Mouse (Mus musculus) cerebellum, postnatal 14 days (tissue): ENCODE measurements around the gene Pafah2.

Experiments used
- DNase-seq, 2 experiments: peaks; one replicate each; pipeline ENCODE4 v3.0.0; 2021; ENCODE audit warnings: mixed read lengths in 2 of 2

Pafah2 gene

GRCm38 (mm10) chr4:134430381-134431004 is 34.4 kb downstream of the Pafah2 start:
- DNase-seq = peak; percentile 87 to 88

DNA sequence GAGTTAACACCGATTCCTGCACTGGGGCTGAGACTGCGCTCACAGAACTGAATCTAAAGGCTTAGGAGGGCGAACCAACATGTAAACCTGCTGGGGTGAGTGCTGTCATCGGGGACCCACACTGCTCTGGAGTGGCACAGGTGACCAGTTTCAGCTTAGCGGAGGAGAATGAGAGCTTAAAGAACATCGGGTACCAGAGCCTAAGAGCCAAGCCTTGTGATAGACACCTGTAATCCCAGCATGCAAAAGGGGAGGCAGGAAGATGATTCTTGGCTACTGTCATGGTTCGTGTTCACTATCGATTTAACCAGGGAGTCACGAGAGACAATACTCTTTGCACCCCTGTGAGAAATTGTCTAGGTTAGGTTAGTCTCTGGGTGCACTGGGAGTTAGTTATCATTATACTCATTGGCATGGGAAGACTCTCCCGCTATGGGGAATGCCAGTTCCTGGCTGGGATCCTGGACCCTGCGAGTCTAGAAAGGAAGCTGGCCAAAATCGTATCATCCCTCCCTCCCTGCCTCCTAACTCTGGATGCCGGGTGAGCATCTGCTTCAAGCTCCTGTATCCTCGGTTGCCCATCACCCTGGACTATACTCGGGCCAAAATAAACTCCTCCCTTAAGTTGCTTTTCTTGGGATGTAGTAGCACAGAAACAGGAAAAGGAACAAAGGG is 36.7 kb downstream of the Pafah2 start:
- DNase-seq = peak; percentile 82 to 84

DNA sequence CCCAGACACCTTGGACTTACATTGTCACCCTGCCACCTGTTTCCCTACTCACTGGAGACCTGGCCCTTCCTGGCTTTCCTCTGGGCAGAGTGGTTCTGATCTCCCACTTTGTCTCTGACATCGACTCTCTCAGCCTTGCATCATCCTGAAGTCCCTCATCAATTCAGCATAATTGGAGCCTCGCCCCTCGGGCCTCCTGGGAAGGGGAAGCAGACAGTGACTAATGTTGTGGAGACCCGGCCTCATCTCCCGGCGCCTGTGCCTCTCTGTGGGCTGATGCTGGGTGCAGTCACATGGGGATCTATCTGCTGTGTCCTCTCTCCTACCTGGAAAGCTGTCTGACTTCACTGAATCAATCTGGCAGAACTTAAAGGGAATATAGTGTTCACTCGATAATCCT is 40.1 kb downstream of the Pafah2 start:
- DNase-seq = no peak

GRCm38 (mm10) chr4:134436659-134437058 is 40.5 kb downstream of the Pafah2 start:
- no peak for DNase-seq

DNA sequence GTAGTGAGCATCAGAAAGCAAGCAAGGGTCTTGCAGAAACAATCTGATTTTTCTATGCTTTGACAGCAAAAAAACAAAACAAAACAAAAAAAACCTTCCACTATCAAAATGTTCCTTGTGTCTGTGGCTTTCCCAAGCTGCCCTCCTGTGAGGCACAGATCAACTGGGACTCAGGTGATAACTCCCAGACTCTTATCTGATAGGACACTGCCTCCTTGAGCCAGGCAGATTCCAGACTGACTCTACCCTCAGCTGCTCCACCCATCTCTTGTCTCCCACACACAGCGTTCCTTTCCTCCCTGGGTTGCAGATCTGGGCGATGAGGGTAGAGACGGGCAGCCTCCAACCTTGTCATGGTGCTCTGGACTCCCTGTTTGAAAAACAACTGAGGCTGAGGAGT is 43.0 kb downstream of the Pafah2 start:
- DNase-seq = no peak

DNA sequence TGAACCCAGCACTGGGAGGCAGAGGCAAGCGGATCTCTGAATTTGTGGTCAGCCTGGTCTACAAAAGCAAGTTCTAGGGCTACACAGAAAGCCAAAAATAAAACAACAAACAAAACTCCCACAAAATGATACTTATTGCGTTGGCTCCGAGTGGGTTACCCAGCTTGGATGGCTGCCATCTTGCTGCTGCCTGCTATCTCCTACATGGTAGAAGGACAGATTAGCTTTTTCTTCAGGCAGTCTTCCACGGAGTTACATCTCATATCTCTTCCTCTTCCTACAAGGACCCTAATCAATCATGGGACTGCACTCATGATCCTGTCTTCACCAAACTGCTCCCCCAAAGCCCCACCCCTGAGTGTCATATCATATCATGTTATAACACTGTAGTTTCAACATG is 43.8 kb downstream of the Pafah2 start:
- no peak for DNase-seq

GRCm38 (mm10) chr4:134442216-134442615 is 46.1 kb downstream of the Pafah2 start:
- DNase-seq = no peak

DNA sequence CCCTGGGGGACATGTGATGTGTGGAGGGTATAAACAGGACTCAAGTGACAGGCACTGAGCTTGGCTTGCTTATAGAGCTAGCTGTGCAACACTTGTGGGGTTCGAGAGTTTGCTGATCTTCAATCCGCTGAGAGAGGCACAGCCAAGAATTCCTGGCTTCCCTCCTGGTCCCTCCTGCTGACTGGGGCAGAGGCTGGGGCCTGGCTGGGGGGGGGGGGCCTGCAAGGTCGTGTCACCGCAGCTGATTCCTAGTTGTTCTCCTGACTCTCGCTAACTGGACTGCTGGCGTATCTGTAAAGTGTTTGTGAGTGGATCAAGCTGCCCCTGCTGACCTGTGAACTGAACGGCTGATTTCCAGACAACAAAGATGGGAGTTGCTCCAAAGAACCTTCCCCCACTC is 47.5 kb downstream of the Pafah2 start:
- no peak for DNase-seq

DNA sequence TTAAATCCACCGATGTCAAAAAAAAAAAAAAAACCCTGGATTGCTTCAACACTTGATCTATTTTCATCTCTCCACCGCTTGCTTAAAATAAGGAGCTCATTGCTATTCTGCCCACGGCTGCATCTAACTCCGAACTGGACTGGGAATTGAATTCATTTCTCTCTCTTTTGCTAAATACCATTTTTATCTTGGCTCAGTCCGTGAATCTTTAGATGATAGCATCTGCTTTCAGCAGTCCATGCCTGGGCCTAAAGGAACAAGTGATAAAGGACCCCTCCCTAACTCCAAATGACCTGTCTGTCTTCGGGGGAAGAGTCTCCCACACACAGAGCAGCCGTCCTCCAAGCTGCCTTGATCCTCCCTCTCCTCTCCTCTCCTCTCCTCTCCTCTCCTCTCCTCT is 48.8 kb downstream of the Pafah2 start:
- DNase-seq = no peak

GRCm38 (mm10) chr4:134445489-134445888 is 49.4 kb downstream of the Pafah2 start:
- no peak for DNase-seq

DNA sequence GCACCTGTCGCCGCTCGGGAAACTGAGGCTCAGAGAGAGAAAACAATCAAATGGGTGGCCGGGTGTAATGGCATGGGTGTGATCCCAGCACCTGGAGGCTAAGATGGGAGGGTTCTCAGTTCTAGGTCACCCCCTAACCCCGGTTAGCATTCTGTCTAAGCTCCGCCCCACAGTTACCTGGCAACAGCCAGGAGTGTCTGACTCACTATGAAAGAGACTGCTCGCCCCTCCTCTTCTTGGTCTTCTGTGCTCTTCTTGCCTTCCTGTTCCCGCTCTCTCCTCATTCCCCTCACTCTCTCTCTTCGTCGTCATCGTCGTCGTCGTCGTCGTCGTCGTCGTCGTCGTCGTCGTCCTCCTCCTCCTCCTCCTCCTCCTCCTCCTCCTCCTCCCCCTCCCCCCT is 51.8 kb downstream of the Pafah2 start:
- DNase-seq = no peak

- DNase-seq = peak; percentile 87 to 97
Measured at GRCm38 (mm10) chr4:134449595-134450391, 53.7 kb downstream of the Pafah2 start.

- DNase-seq = peak; percentile 69 to 72
Measured at GRCm38 (mm10) chr4:134450392-134451195, 54.5 kb downstream of the Pafah2 start.

- DNase-seq = peak in 1 of 2 experiments; percentile 38
Measured at GRCm38 (mm10) chr4:134451484-134451883, 55.4 kb downstream of the Pafah2 start.

DNA sequence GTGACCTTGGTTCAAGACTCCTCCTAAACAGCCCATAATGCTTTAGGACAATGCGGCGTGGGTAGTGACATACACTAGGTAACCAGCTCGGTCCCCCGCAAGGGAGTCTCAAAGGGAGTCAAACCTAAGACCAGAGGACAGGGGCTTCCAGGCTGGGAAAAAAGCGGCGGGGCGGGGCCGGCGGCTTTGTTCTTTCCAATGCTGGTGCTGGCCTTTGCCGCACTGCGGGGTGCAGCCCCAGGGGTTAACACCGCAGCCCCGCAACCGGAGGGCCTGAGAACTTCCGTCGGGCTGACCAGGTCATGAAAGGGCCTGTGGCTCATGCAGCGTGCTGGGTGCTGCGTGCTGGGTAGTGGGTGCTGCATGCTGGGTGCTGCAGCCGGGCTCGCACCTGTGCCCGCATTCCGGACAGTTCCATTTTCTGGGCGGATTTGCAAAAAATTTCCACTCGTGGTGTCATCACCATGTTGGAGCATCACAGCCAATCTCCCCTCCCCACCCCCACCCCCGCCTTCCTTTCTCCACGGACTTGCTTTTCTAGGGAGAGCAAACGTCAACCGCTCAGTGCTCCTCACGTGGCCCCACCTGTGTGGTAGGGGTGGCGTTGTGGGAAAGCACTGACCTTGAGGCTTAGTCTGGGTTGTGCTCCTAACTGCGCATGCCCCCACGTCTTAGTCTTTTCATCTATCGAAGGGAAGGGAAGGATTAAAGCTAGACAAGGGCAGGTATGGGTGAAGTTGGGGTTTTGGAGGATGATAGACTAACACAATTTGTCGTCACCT is 57.7 kb downstream of the Pafah2 start:
- DNase-seq = peak; percentile 54 to 63

GRCm38 (mm10) chr4:134455310-134455709 is 59.2 kb downstream of the Pafah2 start:
- no peak for DNase-seq

- DNase-seq = no peak
Measured at GRCm38 (mm10) chr4:134457130-134457825, 61.2 kb downstream of the Pafah2 start.

GRCm38 (mm10) chr4:134458856-134459255 is 62.7 kb downstream of the Pafah2 start:
- peak; percentile 80 to 81 for DNase-seq

GRCm38 (mm10) chr4:134460277-134460676 is 64.2 kb downstream of the Pafah2 start:
- DNase-seq = no peak

- DNase-seq = no peak
Measured at GRCm38 (mm10) chr4:134461252-134461651, 65.1 kb downstream of the Pafah2 start.

DNA sequence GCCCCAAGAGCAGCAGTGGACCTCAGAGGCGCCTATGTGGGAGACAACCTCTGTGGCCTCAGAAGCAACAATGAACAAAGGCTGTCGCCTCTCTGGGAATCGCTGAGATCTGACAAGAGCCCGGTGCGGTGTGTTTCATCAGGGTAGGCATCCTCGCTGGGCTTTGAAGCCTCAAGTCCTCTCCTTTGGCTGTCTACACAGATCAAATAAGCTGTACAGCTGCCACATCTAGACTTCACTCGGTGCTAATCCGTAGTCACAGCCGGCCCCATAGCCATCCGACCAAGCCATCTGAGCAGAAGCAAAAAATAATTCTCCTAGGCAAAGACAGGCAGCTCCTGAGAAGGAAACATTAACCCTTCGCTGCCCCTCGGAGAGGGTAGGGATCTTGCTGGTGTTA is 69.7 kb downstream of the Pafah2 start:
- DNase-seq = peak in 1 of 2 experiments; percentile 48
